Mouse (Mus musculus) hindbrain, postnatal 0 days (tissue): ENCODE measurements at regions not wholly inside any gene's neighbourhood (a gene's known extent, or its start where the extent isn't known, plus 50 kb on each side); places are given as distances from the start of the nearest gene placed in this dataset.
A peak's percentile ranks its signal among the peaks of the same experiment; 100 is the strongest.

ENCODE experiments used
- ATAC-seq: fragments of 200-750 bp; cut with Nextera tagmentation; 2 replicates; pipeline ENCODE4 v1.8.0; 2017; ENCODE audit warnings: mild to moderate bottlenecking, moderate TSS enrichment, moderate library complexity
- DNase-seq: peaks from one replicate; pipeline ENCODE4 v3.0.0-alpha.2; 2015; ENCODE audit warnings: low spot score
- H3K27ac ChIP-seq: fragments of 300-500 bp; sonication (generic); 2 replicates; pipeline ENCODE4 v1.5.1; 2014; ENCODE audit warnings: mild to moderate bottlenecking
- H3K27me3 ChIP-seq: fragments of 300-500 bp; sonication (generic); 2 replicates; pipeline ENCODE4 v1.6.1; 2014; ENCODE audit warnings: low read length, mixed read lengths; ENCODE audit not compliant: insufficient read depth
- H3K36me3 ChIP-seq: fragments of 300-500 bp; sonication (generic); 2 replicates; pipeline ENCODE4 v1.6.1; 2014; ENCODE audit warnings: low read length, mixed read lengths; ENCODE audit not compliant: insufficient read depth
- H3K4me1 ChIP-seq: fragments of 300-500 bp; sonication (generic); 2 replicates; pipeline ENCODE4 v1.6.1; 2014; ENCODE audit warnings: antibody characterized with exemption, low read length, mixed read lengths; ENCODE audit not compliant: insufficient read depth
- H3K4me2 ChIP-seq: fragments of 300-500 bp; sonication (generic); 2 replicates; pipeline ENCODE4 v1.6.1; 2014; ENCODE audit warnings: low read depth, mild to moderate bottlenecking, low read length, moderate library complexity, mixed read lengths
- H3K4me3 ChIP-seq: fragments of 300-500 bp; sonication (generic); 2 replicates; pipeline ENCODE4 v1.5.1; 2014; ENCODE audit warnings: low read length
- H3K9ac ChIP-seq: fragments of 300-500 bp; sonication (generic); replicated peaks from 2 replicates; pipeline ENCODE4 v1.6.1; 2014; ENCODE audit warnings: mild to moderate bottlenecking, low read length, moderate library complexity, mixed read lengths
- H3K9me3 ChIP-seq: fragments of 300-500 bp; sonication (generic); 2 replicates; pipeline ENCODE4 v1.6.1; 2016; ENCODE audit warnings: low read length, mixed read lengths
- CTCF ChIP-seq: IDR thresholded peaks from 2 replicates; pipeline ENCODE4 v1.5.1; 2016; ENCODE audit warnings: antibody characterized with exemption, control low read depth, low read depth
- WGBS: fragments of 180-500 bp; shearing (Covaris S2); extraction: QIAGEN DNeasy Blood & Tissue Kit; methylation state at CpG from one replicate; pipeline ENCODE4 v1.1.7; 2014; 5-methylcytosine and 5-hydroxymethylcytosine counted together

- 57% methylated on average over 4 of the region's 4 CpGs for WGBS
- TF ChIP-seq CTCF, result no peak
These were observed 230.5 kb upstream of the Rgma start for GRCm38 (mm10) chr7:73144846-73145245.

GRCm38 (mm10) chr7:73147251-73147650, 228.1 kb upstream of the Rgma start:
- H3K9me3 ChIP-seq, result no peaks in the 10 kb centered on the region
- no peak overlapping the region for H3K27ac ChIP-seq
- H3K36me3 ChIP-seq, result no peaks in the 10 kb centered on the region
- H3K27me3 ChIP-seq, result no peaks in the 10 kb centered on the region
- no peak overlapping the region for H3K4me3 ChIP-seq
- no peak for ATAC-seq
- H3K4me1 ChIP-seq, result no peaks in the 10 kb centered on the region; the same call in 1 of the 2 replicates
- no peak for TF ChIP-seq CTCF
- no peak for DNase-seq
- H3K4me2 ChIP-seq, result no peak overlapping the region
- H3K9ac ChIP-seq, result no peak overlapping the region

More at GRCm38 (mm10) chr7:73144846-73145245, 230.5 kb upstream of the Rgma start:
- H3K4me1 ChIP-seq, result no peaks in the 10 kb centered on the region; the same call in 1 of the 2 replicates
- H3K27me3 ChIP-seq, result no peaks in the 10 kb centered on the region
- no peaks in the 10 kb centered on the region for H3K36me3 ChIP-seq
- H3K9ac ChIP-seq, result no peak overlapping the region
- DNase-seq (no peak), ATAC-seq (no peak)
- no peaks in the 10 kb centered on the region for H3K9me3 ChIP-seq
- no peak overlapping the region for H3K27ac ChIP-seq
- no peak overlapping the region for H3K4me3 ChIP-seq
- H3K4me2 ChIP-seq, result no peak overlapping the region

- WGBS, result 78% methylated on average over 7 of the region's 7 CpGs
- ATAC-seq, result no peak
- no peaks in the 10 kb centered on the region for H3K9me3 ChIP-seq
- no peak overlapping the region for H3K4me3 ChIP-seq
- no peaks in the 10 kb centered on the region; the same call in 1 of the 2 replicates for H3K27me3 ChIP-seq
- H3K4me1 ChIP-seq, result no peaks in the 10 kb centered on the region; the same call in 1 of the 2 replicates
- H3K27ac ChIP-seq, result no peak overlapping the region
- no peaks in the 10 kb centered on the region for H3K36me3 ChIP-seq
- no peak overlapping the region for H3K9ac ChIP-seq
- H3K4me2 ChIP-seq, result no peak overlapping the region
- no peak for TF ChIP-seq CTCF
- no peak for DNase-seq
These were observed 224.9 kb upstream of the Rgma start for GRCm38 (mm10) chr7:73150436-73150835.

GRCm38 (mm10) chr7:73151586-73152467, 223.5 kb upstream of the Rgma start:
- ATAC-seq, result no peak

GRCm38 (mm10) chr7:73153668-73154067, 221.6 kb upstream of the Rgma start:
- no peak overlapping the region for H3K4me3 ChIP-seq
- H3K27me3 ChIP-seq, result no peaks in the 10 kb centered on the region; the same call in 1 of the 2 replicates
- no peaks in the 10 kb centered on the region for H3K4me1 ChIP-seq
- no peak for ATAC-seq
- H3K36me3 ChIP-seq, result no peaks in the 10 kb centered on the region
- no peak overlapping the region for H3K4me2 ChIP-seq
- H3K9me3 ChIP-seq, result no peaks in the 10 kb centered on the region
- H3K27ac ChIP-seq, result no peak overlapping the region
- 100% methylated on average over 1 of the region's 1 CpGs for WGBS
- DNase-seq, result no peak
- no peak for TF ChIP-seq CTCF
- H3K9ac ChIP-seq, result no peak overlapping the region

More at GRCm38 (mm10) chr7:73151586-73152467, 223.5 kb upstream of the Rgma start:
- H3K9me3 ChIP-seq, result no peaks in the 10 kb centered on the region
- 44% methylated on average over 13 of the region's 15 CpGs for WGBS
- H3K9ac ChIP-seq, result no peak overlapping the region
- no peaks in the 10 kb centered on the region for H3K4me1 ChIP-seq
- TF ChIP-seq CTCF, result no peak
- H3K36me3 ChIP-seq, result no peaks in the 10 kb centered on the region
- no peaks in the 10 kb centered on the region; the same call in 1 of the 2 replicates for H3K27me3 ChIP-seq
- H3K4me2 ChIP-seq, result no peak overlapping the region
- DNase-seq, result no peak
- no peak overlapping the region for H3K27ac ChIP-seq
- no peak overlapping the region for H3K4me3 ChIP-seq

GRCm38 (mm10) chr7:73158833-73159232, 216.5 kb upstream of the Rgma start:
- H3K27me3 ChIP-seq, result no peaks in the 10 kb centered on the region; the same call in 1 of the 2 replicates
- TF ChIP-seq CTCF, result no peak
- ATAC-seq (no peak), DNase-seq (no peak)
- H3K9ac ChIP-seq, result no peak overlapping the region
- no peak overlapping the region for H3K4me3 ChIP-seq
- H3K36me3 ChIP-seq, result no peaks in the 10 kb centered on the region
- H3K4me1 ChIP-seq, result no peaks in the 10 kb centered on the region
- no peaks in the 10 kb centered on the region for H3K9me3 ChIP-seq
- H3K27ac ChIP-seq, result no peak overlapping the region
- no peak overlapping the region for H3K4me2 ChIP-seq
- 83% methylated on average over 5 of the region's 5 CpGs for WGBS

GRCm38 (mm10) chr7:73160968-73161367, 214.3 kb upstream of the Rgma start:
- no peak overlapping the region for H3K9ac ChIP-seq
- no peak overlapping the region for H3K27ac ChIP-seq
- no peaks in the 10 kb centered on the region for H3K27me3 ChIP-seq
- ATAC-seq (no peak), DNase-seq (no peak)
- 83% methylated on average over 8 of the region's 8 CpGs for WGBS
- H3K4me2 ChIP-seq, result no peak overlapping the region
- H3K4me3 ChIP-seq, result no peak overlapping the region
- TF ChIP-seq CTCF, result peak; percentile 8; the same call in 1 of the 2 replicates
- no peaks in the 10 kb centered on the region for H3K9me3 ChIP-seq
- no peaks in the 10 kb centered on the region for H3K36me3 ChIP-seq
- no peaks in the 10 kb centered on the region for H3K4me1 ChIP-seq
